Mouse (Mus musculus): ENCODE data around the gene Lnx1. TPM values are rescaled to one million over a fixed set of nuclear protein-coding genes. Genes with fewer than 3 reads are reported as not detected.

The Lnx1 gene
- polyA plus RNA-seq, 1 experiment from 2014 or later = 5.5 TPM

DNA sequence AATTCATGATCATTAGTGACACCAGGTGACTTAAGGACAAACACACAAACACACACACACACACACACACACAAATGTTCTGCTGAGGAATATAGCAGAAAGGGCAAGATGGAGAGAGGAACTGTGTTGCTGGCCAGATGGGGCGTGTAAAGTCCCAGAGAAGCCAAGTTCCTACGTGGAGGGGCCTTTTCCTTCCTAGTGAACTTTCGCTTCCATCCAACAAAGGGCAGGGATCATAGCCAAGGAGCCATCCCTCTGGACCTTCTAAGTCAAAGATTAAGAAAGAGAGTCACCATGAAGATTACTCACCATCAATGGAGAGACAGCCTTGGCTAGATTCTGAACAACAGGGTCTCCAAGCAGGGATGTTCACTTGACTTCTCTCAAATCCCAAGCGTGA lies 7.5 kb upstream of the Lnx1 start:
- H3K9me3 ChIP-seq (ENCODE audit: control insufficient read depth, low read length) = no peaks in the 10 kb centered on the region
- no peaks in the 10 kb centered on the region for H3K4me1 ChIP-seq (replicated peaks; ENCODE audit: control insufficient read depth, insufficient read depth, low read length)
- no peak overlapping the region for H3K4me3 ChIP-seq (ENCODE audit: low read length)
- ATAC-seq (ENCODE audit: low read depth) = no peak
- H3K4me2 ChIP-seq (ENCODE audit: low read depth, low read length) = no peak overlapping the region
- H3K27ac ChIP-seq (ENCODE audit: low read length) = no peak overlapping the region
- H3K27me3 ChIP-seq (ENCODE audit: control insufficient read depth, insufficient read depth, low read depth, low read length) = peaks cover 2% of the 10 kb centered on the region
- H3K36me3 ChIP-seq (ENCODE audit: control insufficient read depth, insufficient read depth, low read length) = no peaks in the 10 kb centered on the region
- no peak overlapping the region for H3K9ac ChIP-seq (ENCODE audit: low read length)
- 80% methylated on average over 4 of the region's 4 CpGs for WGBS

DNA sequence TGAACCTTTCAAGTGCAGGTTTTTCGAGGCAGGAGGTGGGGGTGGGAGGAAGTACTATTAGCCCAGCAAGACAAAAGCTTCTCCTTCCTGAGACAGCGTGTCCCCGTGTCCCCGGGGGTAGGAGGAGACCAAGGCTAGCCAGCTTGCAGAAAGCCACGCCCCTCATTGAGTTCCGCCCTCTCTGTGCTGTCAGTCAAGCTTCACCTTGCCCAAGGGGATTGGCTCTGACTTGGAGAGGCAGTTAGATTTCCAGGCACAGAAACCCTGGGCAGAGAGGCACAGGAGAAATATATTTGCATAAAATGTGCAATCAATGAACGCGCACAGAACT lies 1.7 kb upstream of the Lnx1 start:
- no peaks in the 10 kb centered on the region for H3K36me3 ChIP-seq (ENCODE audit: control insufficient read depth, insufficient read depth, low read length)
- peaks cover 6% of the 10 kb centered on the region; the same call in 1 of the 2 replicates for H3K4me1 ChIP-seq (replicated peaks; ENCODE audit: control insufficient read depth, insufficient read depth, low read length)
- 0 out of 2 replicates have a peak overlapping the region, but pooled peaks have one; percentile 1 for H3K27ac ChIP-seq (ENCODE audit: low read length)
- peaks cover 2% of the 10 kb centered on the region; the same call in 1 of the 2 replicates for H3K27me3 ChIP-seq (ENCODE audit: control insufficient read depth, insufficient read depth, low read depth, low read length)
- peak overlapping the region; percentile 58 for H3K4me2 ChIP-seq (ENCODE audit: low read depth, low read length)
- peak overlapping the region; percentile 44 for H3K4me3 ChIP-seq (ENCODE audit: low read length)
- under 1% methylated on average over 8 of the region's 8 CpGs for WGBS
- peak overlapping the region; percentile 19 for H3K9ac ChIP-seq (ENCODE audit: low read length)
- peak; percentile 94 for ATAC-seq (ENCODE audit: low read depth)
- no peaks in the 10 kb centered on the region for H3K9me3 ChIP-seq (ENCODE audit: control insufficient read depth, low read length)

DNA sequence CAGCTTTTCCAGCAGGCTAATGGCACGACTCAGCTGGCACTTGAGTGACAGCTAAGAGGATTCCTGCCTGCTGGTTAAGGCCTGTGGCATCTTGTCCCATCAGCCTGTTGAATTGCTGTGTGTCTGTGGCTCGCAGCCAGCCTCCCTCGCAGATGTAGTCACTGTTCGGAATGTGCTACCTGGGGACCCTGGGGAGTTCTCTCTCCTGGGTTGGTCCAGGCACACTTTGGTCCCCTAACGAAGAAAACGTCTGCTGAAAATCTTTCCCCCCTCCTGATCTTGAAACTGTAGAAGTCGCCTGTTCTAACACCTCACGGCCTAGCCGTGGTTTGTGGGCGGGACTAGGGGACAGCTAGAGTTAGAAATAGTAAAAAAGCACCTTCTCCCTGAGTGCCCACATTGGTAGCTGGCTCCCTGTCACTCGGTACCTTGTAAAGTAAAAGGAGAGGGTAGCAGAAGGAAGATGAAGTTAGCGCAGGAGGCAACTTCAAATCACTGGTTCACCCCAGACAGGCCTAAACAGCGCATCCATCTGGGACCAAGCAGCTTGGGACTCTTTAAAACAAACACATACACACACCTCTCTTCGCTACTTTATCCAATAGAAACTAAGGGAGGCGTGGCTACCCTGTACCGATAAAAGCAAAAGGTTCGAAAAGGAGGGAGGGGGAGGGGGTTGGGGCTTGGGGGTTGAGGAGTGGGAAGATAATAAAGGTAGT lies 1.2 kb upstream of the Lnx1 start:
- no peaks in the 10 kb centered on the region for H3K36me3 ChIP-seq (ENCODE audit: control insufficient read depth, insufficient read depth, low read length)
- peak; percentile 75 for ATAC-seq (ENCODE audit: low read depth)
- H3K27ac ChIP-seq (ENCODE audit: low read length) = 0 out of 2 replicates have a peak overlapping the region, but pooled peaks have one; percentile 10
- H3K4me3 ChIP-seq (ENCODE audit: low read length) = peak overlapping the region; percentile 44
- H3K4me2 ChIP-seq (ENCODE audit: low read depth, low read length) = peak overlapping the region; percentile 58
- H3K9me3 ChIP-seq (ENCODE audit: control insufficient read depth, low read length) = no peaks in the 10 kb centered on the region
- H3K27me3 ChIP-seq (ENCODE audit: control insufficient read depth, insufficient read depth, low read depth, low read length) = peaks cover 2% of the 10 kb centered on the region; the same call in 1 of the 2 replicates
- 14% methylated on average over 17 of the region's 17 CpGs for WGBS
- peaks cover 6% of the 10 kb centered on the region; the same call in 1 of the 2 replicates for H3K4me1 ChIP-seq (replicated peaks; ENCODE audit: control insufficient read depth, insufficient read depth, low read length)
- H3K9ac ChIP-seq (ENCODE audit: low read length) = peak overlapping the region; percentile 19

DNA sequence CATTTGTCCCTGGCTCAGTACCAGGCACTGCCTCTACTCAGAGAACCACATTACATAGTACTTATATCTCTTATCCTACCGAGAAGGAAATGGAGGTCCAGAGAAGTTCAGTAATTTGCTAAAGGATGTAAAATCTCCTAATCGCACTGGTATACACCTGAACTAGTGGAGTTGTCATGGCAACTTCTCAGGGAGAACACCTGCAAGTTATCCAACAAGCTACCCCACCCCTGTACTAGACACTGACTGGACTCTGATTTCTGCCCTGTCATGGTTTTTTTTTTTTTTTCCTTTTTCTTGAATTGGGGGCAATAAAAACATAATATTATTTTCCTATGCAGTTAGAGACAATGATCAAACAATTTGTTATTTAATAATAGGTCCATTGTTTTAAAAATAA lies 1.8 kb downstream of the Lnx1 start:
- no peak for ATAC-seq (ENCODE audit: low read depth)
- Histone ChIP-seq H3K4me2 (ENCODE audit: low read depth, low read length) (no peak overlapping the region), H3K9me3 (ENCODE audit: control insufficient read depth, low read length) (no peaks in the 10 kb centered on the region), H3K36me3 (ENCODE audit: control insufficient read depth, insufficient read depth, low read length) (no peaks in the 10 kb centered on the region), H3K9ac (ENCODE audit: low read length) (no peak overlapping the region), H3K4me3 (ENCODE audit: low read length) (no peak overlapping the region), H3K4me1 (replicated peaks; ENCODE audit: control insufficient read depth, insufficient read depth, low read length) (peaks cover 6% of the 10 kb centered on the region; the same call in 1 of the 2 replicates), H3K27me3 (ENCODE audit: control insufficient read depth, insufficient read depth, low read depth, low read length) (no peaks in the 10 kb centered on the region), H3K27ac (ENCODE audit: low read length) (no peak overlapping the region)
- WGBS = 50% methylated on average over 2 of the region's 2 CpGs

DNA sequence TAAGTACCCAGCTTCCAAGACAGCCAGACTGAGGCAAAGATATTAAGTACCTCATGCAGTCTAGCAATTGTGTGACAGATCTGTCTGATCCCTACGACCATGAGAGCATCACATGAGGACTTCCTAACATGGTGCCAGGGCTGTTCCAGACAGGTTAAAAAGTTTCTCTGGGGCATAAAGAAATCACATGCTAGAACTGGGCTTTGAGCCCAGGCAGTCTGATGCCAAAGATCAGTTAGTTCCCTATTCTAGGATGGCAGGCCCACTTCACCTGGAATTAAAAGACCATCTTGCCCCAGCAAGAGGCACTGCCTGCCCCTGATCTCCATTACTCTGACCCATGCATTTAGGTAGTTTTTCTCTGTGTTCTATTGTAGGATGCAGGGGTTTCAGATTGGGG lies 3.0 kb downstream of the Lnx1 start:
- 93% methylated on average over 1 of the region's 1 CpGs for WGBS
- Histone ChIP-seq H3K36me3 (ENCODE audit: control insufficient read depth, insufficient read depth, low read length) (no peaks in the 10 kb centered on the region), H3K27ac (ENCODE audit: low read length) (no peak overlapping the region), H3K9me3 (ENCODE audit: control insufficient read depth, low read length) (no peaks in the 10 kb centered on the region), H3K9ac (ENCODE audit: low read length) (no peak overlapping the region), H3K4me3 (ENCODE audit: low read length) (no peak overlapping the region), H3K4me2 (ENCODE audit: low read depth, low read length) (no peak overlapping the region), H3K4me1 (replicated peaks; ENCODE audit: control insufficient read depth, insufficient read depth, low read length) (peaks cover 6% of the 10 kb centered on the region; the same call in 1 of the 2 replicates), H3K27me3 (ENCODE audit: control insufficient read depth, insufficient read depth, low read depth, low read length) (no peaks in the 10 kb centered on the region)
- ATAC-seq (ENCODE audit: low read depth) = no peak

DNA sequence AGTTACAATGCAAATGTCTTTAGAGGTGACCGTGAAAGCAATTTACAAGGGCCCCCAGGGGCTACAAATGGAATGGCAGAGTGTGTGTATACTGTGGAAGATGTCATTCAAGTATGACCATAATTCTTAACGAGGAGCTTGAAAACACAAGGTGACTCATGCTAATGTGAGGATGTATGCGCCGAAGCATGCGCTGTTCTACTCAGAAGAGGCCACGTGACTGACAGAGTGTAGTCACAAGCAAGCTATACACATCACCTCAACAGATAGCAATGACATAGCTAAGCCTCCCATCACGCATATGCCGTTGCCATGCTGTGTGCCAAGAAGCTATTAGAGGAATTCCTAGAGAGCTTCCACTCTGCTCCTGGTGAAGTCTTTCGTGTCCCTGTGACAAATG lies 5.2 kb downstream of the Lnx1 start:
- Histone ChIP-seq H3K36me3 (ENCODE audit: control insufficient read depth, insufficient read depth, low read length) (no peaks in the 10 kb centered on the region), H3K27me3 (ENCODE audit: control insufficient read depth, insufficient read depth, low read depth, low read length) (no peaks in the 10 kb centered on the region)
- WGBS = 85% methylated on average over 9 of the region's 9 CpGs

DNA sequence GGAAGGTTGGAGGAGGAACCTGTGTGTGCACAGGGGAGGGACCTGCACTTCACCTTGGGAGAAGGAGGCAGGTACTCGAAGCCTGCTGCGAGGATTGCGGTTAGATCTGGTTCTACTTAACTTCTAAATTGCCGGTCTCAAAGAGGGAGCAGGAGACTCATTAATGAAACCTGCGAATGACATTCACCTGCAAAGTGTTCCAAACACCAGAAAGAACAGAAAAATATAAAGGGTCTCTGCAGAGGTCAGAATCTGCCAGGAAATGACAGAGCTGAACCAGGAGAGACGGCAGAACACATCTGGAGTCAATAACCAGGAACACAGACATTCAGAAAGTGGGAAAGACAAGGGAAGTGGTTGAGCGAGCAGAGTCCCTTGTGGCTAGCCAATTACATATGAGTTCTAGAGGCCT lies 8.3 kb downstream of the Lnx1 start:
- H3K9me3 ChIP-seq (ENCODE audit: control insufficient read depth, low read length) = no peaks in the 10 kb centered on the region
- H3K27ac ChIP-seq (ENCODE audit: low read length) = peak overlapping the region; percentile 23; the same call in 1 of the 2 replicates
- H3K4me3 ChIP-seq (ENCODE audit: low read length) = no peak overlapping the region
- 48% methylated on average over 7 of the region's 7 CpGs for WGBS
- H3K4me1 ChIP-seq (replicated peaks; ENCODE audit: control insufficient read depth, insufficient read depth, low read length) = peaks cover 12% of the 10 kb centered on the region
- H3K27me3 ChIP-seq (ENCODE audit: control insufficient read depth, insufficient read depth, low read depth, low read length) = no peaks in the 10 kb centered on the region
- H3K4me2 ChIP-seq (ENCODE audit: low read depth, low read length) = no peak overlapping the region; the same call in 1 of the 2 replicates
- no peaks in the 10 kb centered on the region for H3K36me3 ChIP-seq (ENCODE audit: control insufficient read depth, insufficient read depth, low read length)
- H3K9ac ChIP-seq (ENCODE audit: low read length) = no peak overlapping the region
- ATAC-seq (ENCODE audit: low read depth) = peak; percentile 64; the same call in 1 of the 2 replicates

More for the DNA sequence above, 5.2 kb downstream of the Lnx1 start:
- H3K9ac ChIP-seq (ENCODE audit: low read length) = no peak overlapping the region
- no peak overlapping the region for H3K4me2 ChIP-seq (ENCODE audit: low read depth, low read length)
- H3K9me3 ChIP-seq (ENCODE audit: control insufficient read depth, low read length) = no peaks in the 10 kb centered on the region
- H3K4me1 ChIP-seq (replicated peaks; ENCODE audit: control insufficient read depth, insufficient read depth, low read length) = peaks cover 6% of the 10 kb centered on the region
- ATAC-seq (ENCODE audit: low read depth) = no peak
- H3K27ac ChIP-seq (ENCODE audit: low read length) = no peak overlapping the region
- no peak overlapping the region for H3K4me3 ChIP-seq (ENCODE audit: low read length)

DNA sequence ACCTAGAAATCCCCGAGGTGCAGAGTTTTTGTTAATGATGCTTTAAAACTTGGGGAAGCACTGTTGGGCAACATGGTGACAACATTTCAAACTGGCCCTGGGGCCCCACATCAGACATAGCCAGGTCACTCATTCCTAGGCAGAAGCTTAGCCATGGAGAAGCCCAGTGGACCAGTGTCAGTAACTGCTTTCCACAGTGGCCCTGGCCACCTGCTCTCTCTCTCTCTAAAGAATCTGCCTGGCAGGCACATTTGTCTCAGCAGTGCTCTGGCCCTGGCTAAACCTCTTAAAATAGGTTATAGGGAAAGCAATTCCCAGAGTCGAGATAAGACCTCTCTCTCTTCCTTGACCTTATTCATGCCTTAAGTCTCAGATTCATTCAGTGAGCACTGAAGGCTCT lies 8.9 kb downstream of the Lnx1 start:
- Histone ChIP-seq H3K27me3 (ENCODE audit: control insufficient read depth, insufficient read depth, low read depth, low read length) (no peaks in the 10 kb centered on the region), H3K4me2 (ENCODE audit: low read depth, low read length) (no peak overlapping the region; the same call in 1 of the 2 replicates), H3K9me3 (ENCODE audit: control insufficient read depth, low read length) (no peaks in the 10 kb centered on the region), H3K9ac (ENCODE audit: low read length) (no peak overlapping the region), H3K4me1 (replicated peaks; ENCODE audit: control insufficient read depth, insufficient read depth, low read length) (peaks cover 15% of the 10 kb centered on the region), H3K27ac (ENCODE audit: low read length) (peak overlapping the region; percentile 19), H3K4me3 (ENCODE audit: low read length) (no peak overlapping the region), H3K36me3 (ENCODE audit: control insufficient read depth, insufficient read depth, low read length) (no peaks in the 10 kb centered on the region)
- ATAC-seq (ENCODE audit: low read depth) = no peak
- WGBS = 53% methylated on average over 2 of the region's 2 CpGs

DNA sequence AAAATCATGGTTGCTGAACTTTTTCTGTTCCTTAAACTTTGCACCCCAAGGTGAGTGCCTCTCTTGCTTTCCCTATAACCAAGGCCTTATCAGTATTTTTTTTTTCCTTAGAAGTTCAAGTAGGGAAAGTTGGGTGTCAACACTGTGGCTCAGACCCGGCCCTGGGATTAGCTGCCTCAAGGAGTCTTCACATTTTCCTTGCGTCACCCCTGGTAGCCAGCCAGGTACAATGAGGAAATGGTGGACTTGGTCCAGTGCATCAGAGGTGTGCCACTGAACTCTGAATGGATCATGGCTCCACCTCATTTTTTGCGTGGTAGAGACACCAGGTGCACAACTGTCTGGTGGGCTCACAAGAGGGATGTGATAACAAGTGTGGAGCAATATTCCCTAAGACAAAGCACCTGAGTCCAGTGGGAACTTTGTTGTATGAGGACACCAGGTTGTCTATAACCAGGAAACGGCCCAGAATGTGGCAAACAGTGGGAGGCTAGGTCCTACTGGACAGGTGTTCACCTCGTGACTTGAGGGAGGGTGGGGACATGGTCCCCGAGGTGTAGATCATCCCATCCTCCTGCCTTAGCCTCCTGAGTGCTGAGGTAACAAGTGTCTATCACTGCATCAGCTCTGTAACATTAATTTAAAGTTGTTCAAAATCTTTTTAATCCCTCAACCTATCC lies 10.2 kb downstream of the Lnx1 start:
- H3K4me1 ChIP-seq (replicated peaks; ENCODE audit: control insufficient read depth, insufficient read depth, low read length) = peaks cover 21% of the 10 kb centered on the region
- H3K9me3 ChIP-seq (ENCODE audit: control insufficient read depth, low read length) = no peaks in the 10 kb centered on the region
- WGBS = 66% methylated on average over 6 of the region's 6 CpGs
- peak overlapping the region; percentile 17 for H3K27ac ChIP-seq (ENCODE audit: low read length)
- H3K9ac ChIP-seq (ENCODE audit: low read length) = no peak overlapping the region
- no peak overlapping the region for H3K4me3 ChIP-seq (ENCODE audit: low read length)
- peak; percentile 58 for ATAC-seq (ENCODE audit: low read depth)
- H3K27me3 ChIP-seq (ENCODE audit: control insufficient read depth, insufficient read depth, low read depth, low read length) = no peaks in the 10 kb centered on the region
- H3K36me3 ChIP-seq (ENCODE audit: control insufficient read depth, insufficient read depth, low read length) = no peaks in the 10 kb centered on the region
- H3K4me2 ChIP-seq (ENCODE audit: low read depth, low read length) = no peak overlapping the region
